In the genomic region with DNA sequence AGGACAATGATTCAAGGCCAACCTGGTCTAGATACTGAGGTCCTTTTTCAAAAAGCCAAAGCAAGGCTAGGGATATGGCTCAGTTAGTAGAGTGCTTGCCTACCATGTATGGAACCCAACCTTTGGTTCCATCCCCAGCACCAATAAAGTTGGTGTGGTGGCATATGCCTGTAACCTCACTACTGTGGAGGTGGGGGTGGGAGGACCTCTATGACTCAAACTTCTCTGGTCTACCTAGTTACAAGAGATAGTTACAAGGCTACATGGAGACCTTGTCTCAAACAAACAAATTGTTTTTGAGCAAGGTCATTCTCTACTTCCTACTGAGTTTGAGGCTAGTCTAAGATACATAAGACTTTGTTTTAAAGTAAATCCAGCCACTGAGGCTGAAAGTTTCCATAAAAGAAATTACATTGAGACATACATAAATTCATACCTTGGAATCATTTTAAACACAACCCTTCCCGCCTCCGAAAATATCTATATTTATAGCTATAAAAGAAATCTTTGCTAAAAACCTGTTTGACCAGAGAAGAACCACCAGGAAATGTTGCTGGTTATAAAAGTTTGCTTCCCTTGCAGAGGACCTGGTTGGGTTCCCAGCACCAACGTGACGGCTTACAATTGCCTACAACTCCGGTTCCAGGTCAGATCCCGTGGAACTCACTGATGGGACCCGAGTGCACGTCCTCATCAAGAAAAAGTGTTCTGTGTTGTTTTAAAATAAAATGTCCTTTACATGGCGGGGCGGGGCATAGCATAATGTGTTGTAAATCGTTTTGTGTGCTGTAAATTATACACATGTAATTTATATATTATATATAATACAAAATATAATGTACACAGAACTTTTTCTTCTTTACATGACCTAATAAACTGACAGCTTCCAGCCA, we compare ENCODE assay signal across 8 mouse cellular contexts. TPM values are rescaled to one million over a fixed set of nuclear protein-coding genes. Genes with fewer than 3 reads are reported as not detected.
A peak's percentile ranks its signal among the peaks of the same experiment; 100 is the strongest.
DNase-seq lines count a peak whose midpoint lies in the region; ATAC-seq lines count a peak whose summit lies in the region.

No protein-coding gene starts in this region.

- 8% methylated on average over 11 of the region's 11 CpGs for WGBS in heart, embryonic 12.5 days
- 7% methylated on average over 11 of the region's 11 CpGs for WGBS in lung, embryonic 15.5 days

- peak; percentile 29 for DNase-seq in 416B (ENCODE audit: low read depth)
- peak; percentile 16 for DNase-seq in CD4-positive, CD25-positive, alpha-beta regulatory T cell, adult 2 months (ENCODE audit: low read depth, low spot score)
- peak; percentile 25 to 40 for DNase-seq in cerebellum, postnatal 36 days
- DNase-seq in kidney, postnatal 10 days = peak; percentile 43
- peak; percentile 3 to 27 for DNase-seq in right cerebral cortex, postnatal 36 days (ENCODE audit: low spot score in 2 of 2)
- no peak for DNase-seq in yolk sac, embryonic 10.5 days (ENCODE audit: low spot score)

- H3K36me3 ChIP-seq in heart, embryonic 12.5 days = no peaks in the 10 kb centered on the region
- H3K36me3 ChIP-seq in lung, embryonic 15.5 days = no peaks in the 10 kb centered on the region

- H3K9ac ChIP-seq in heart, embryonic 12.5 days = peak overlapping the region; percentile 63; the same call in 1 of the 2 replicates
- peak overlapping the region; percentile 30 for H3K9ac ChIP-seq in lung, embryonic 15.5 days

- peak; percentile 24; the same call in 1 of the 2 replicates for ATAC-seq in heart, embryonic 12.5 days (ENCODE audit: insufficient number of reproducible peaks, low FRiP score)
- ATAC-seq in lung, embryonic 15.5 days (ENCODE audit: borderline replicate concordance, extremely low read depth, low FRiP score, low TSS enrichment) = peak; percentile 27

- H3K4me1 ChIP-seq in heart, embryonic 12.5 days (replicated peaks) = peaks cover 21% of the 10 kb centered on the region
- H3K4me1 ChIP-seq in lung, embryonic 15.5 days = peaks cover 21% of the 10 kb centered on the region

- peak overlapping the region; percentile 44 for H3K4me3 ChIP-seq in heart, embryonic 12.5 days
- H3K4me3 ChIP-seq in lung, embryonic 15.5 days = peak overlapping the region; percentile 88

- H3K9me3 ChIP-seq in heart, embryonic 12.5 days (replicated peaks) = no peaks in the 10 kb centered on the region
- H3K9me3 ChIP-seq in lung, embryonic 15.5 days = no peaks in the 10 kb centered on the region

- peak overlapping the region; percentile 34; the same call in 1 of the 2 replicates for H3K27ac ChIP-seq in heart, embryonic 12.5 days (ENCODE audit: poor library complexity, severe bottlenecking)
- peak overlapping the region; percentile 62 for H3K27ac ChIP-seq in lung, embryonic 15.5 days

- H3K27me3 ChIP-seq in heart, embryonic 12.5 days (replicated peaks) = 0 out of 2 replicates have a peak, but pooled peaks cover 2% of the 10 kb centered on the region
- H3K27me3 ChIP-seq in lung, embryonic 15.5 days = peaks cover 3% of the 10 kb centered on the region; the same call in 1 of the 2 replicates

- H3K4me2 ChIP-seq in heart, embryonic 12.5 days = peak overlapping the region; percentile 80
- H3K4me2 ChIP-seq in lung, embryonic 15.5 days = peak overlapping the region; percentile 62

RNA-seq across cellular contexts. Expression of a gene that starts 0.6 kb away (rescaled TPM):
- 186 and 187 TPM in 2 replicates for polyA plus RNA-seq in heart, embryonic 12.5 days (2016; fragmentation: Nextera tagmentation; extraction: Ambion mirVana)
- polyA plus RNA-seq in lung, embryonic 15.5 days (2015; fragmentation: Nextera tagmentation; extraction: Ambion mirVana) = 230 and 232 TPM in 2 replicates

RNA-seq across cellular contexts. Expression of a gene that starts 13.5 kb away (rescaled TPM):
- 254 TPM in 2 replicates for polyA plus RNA-seq in heart, embryonic 12.5 days (2016; fragmentation: Nextera tagmentation; extraction: Ambion mirVana)
- polyA plus RNA-seq in lung, embryonic 15.5 days (2015; fragmentation: Nextera tagmentation; extraction: Ambion mirVana) = 400 and 412 TPM in 2 replicates
